Mouse (Mus musculus): ENCODE measurements at regions not wholly inside any gene's neighbourhood (a gene's known extent, or its start where the extent isn't known, plus 50 kb on each side); places are given as distances from the start of the nearest gene placed in this dataset.
"Not testable (repeated sequence)": the region's sequence is repeated elsewhere in the genome, so short reads cannot be mapped to it uniquely, and the experiment has no call there.

DNA sequence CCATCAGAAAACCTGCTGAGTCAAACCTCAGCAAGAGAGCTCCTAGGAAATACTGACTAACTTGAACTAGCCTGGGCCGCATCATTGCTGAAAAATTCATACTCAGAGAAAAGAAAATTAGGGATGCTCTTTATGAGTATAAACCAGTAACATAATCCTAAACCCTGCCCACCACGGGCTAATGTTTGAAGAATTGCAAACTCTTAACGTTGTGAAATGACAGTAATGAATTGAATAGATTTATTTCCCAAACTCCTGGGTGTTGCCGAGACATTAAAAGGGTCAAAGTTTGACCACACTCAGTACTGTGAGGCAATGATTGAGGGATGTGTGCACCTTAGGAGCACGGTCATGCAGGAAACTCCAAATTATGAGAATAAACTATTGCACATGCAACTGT is 125.3 kb downstream of the Gipc2 start:
- no peak for DNase-seq (ENCODE audit: low spot score in 2 of 2)

DNA sequence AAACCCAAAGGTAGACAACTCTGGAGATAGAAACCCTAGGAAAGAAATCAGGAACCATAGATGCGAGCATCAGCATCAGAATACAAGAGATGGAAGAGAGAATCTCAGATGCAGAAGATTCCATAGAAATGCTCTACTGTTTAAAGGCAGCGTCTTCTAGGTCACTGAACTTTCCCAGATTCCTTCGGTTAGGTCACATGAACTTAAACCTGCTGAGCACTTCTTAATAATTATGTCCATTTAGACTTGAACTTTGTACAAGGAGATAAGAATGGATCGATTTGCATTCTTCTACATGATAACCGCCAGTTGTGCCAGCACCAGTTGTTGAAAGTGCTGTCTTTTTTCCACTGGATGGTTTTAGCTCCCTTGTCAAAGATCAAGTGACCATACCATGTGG is 129.2 kb downstream of the Gipc2 start:
- not testable (repeated sequence) for DNase-seq (ENCODE audit: low spot score in 2 of 2)

DNA sequence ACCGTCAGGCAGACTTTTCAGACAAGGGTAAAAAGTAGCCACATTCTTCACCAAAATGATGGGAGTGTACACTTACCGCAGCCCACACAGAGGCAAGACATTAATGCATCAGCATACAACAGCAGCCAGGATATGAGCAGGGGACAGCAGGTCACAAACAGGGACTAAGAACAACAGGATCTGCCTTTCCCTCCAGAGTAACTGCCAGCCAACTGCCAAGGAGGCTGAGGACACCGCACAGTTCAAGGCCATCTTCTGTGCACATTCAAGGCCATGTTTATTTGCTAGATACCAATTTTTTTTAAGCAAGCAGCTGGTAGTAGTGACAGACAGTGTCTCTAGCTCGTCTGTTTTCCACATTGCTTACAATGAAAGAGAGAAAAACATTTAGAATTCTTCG is 130.6 kb downstream of the Gipc2 start:
- DNase-seq (ENCODE audit: low spot score in 2 of 2) = no peak

DNA sequence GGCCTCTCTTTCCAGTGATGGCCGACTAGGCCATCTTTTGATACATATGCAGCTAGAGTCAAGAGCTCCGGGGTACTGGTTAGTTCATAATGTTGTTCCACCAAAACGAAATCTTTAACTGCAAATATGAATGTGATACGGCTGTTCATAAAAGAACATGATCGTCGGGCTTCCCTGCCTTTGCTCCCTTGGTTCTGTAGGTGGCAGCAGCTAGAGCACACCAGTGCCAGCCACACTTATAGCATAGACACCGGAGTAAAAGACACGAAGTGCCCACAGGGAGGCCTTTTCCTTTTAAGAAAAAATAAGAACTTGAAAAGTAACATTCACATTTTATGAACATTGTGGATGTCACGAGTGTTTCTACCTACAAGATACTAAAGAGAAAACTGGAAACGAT is 131.3 kb downstream of the Gipc2 start:
- DNase-seq (ENCODE audit: low spot score in 2 of 2) = no peak

- no peak for DNase-seq (ENCODE audit: low spot score in 2 of 2)
These were observed 131.8 kb downstream of the Gipc2 start for GRCm38 (mm10) chr3:152034221-152034620.

GRCm38 (mm10) chr3:152032663-152033318 is 133.2 kb downstream of the Gipc2 start:
- DNase-seq (ENCODE audit: low spot score in 2 of 2) = no peak

DNA sequence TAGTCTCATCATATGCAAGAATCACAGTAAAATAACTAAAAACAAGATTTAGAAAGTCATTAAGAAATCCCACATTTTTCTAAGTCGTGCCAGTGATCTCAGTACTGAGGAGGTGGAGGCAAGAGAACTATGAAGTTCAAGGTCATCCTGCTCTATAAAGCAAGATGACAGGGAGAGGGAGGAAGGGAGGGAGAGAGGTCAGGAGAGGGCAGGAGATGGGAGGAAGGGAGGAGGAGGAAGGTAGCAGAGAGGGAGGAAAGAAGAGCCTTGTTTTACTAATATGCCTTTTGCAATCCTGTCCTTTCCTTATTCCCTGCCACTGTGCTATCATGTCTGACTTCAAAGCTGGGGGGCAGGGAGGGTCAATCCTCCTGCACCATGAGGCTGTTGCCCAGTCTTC is 137.3 kb downstream of the Gipc2 start:
- no peak for DNase-seq (ENCODE audit: low spot score in 2 of 2)

GRCm38 (mm10) chr3:152026034-152026433 is 140.0 kb downstream of the Gipc2 start:
- DNase-seq (ENCODE audit: low spot score in 2 of 2) = no peak

DNA sequence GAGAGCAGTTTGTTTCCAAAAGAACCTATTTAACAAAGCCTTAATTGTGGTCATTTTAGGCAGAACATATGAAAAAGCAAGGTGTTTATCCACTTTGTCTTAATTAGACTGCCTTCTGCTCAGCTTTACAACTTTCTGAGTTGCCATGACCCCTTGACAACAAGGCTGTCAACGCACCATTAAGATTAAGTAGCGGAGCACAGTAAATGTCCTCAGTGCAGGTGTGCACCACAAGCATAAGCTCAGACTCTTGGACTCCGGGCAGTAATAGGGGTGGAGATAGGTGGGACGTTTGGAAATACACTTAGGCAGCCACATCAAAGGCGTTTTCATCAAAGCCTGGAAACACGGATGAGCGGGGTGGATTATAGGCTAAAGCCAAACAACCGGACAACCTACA is 140.9 kb downstream of the Gipc2 start:
- no peak for DNase-seq (ENCODE audit: low spot score in 2 of 2)

DNA sequence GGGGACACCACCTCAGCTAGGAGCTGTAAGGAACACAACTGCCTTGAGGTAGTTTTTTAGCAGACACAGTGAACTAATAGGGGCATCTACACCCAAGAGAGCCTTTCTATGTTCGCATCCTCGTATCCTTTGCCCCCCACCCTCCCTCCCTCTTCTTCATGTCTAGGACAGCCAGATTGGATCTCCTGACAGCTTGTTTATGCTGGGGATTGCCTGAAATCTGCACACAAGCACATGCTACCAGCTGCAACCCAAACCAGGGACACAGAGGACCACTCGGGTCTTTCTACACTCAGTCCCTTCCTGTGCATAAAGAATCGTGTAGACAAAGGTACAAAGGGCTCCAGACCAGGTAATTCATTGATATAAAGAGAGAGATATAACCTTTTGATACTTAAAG is 159.3 kb downstream of the Gipc2 start:
- DNase-seq (ENCODE audit: low spot score in 2 of 2) = no peak

- no peak for DNase-seq (ENCODE audit: low spot score in 2 of 2)
These were observed 160.5 kb downstream of the Gipc2 start for GRCm38 (mm10) chr3:152005366-152006025.

- peak in 1 of 2 experiments; percentile 13 for DNase-seq (ENCODE audit: low spot score in 2 of 2)
These were observed 161.5 kb downstream of the Gipc2 start for GRCm38 (mm10) chr3:152004411-152004955.

GRCm38 (mm10) chr3:151997534-151998107 is 160.2 kb upstream of the Ptgfr start:
- no peak for DNase-seq (ENCODE audit: low spot score in 2 of 2)

- no peak for DNase-seq (ENCODE audit: low spot score in 2 of 2)
These were observed 159.7 kb upstream of the Ptgfr start for GRCm38 (mm10) chr3:151997111-151997510.

- DNase-seq (ENCODE audit: low spot score in 2 of 2) = no peak
These were observed 150.8 kb upstream of the Ptgfr start for GRCm38 (mm10) chr3:151988221-151988620.

DNA sequence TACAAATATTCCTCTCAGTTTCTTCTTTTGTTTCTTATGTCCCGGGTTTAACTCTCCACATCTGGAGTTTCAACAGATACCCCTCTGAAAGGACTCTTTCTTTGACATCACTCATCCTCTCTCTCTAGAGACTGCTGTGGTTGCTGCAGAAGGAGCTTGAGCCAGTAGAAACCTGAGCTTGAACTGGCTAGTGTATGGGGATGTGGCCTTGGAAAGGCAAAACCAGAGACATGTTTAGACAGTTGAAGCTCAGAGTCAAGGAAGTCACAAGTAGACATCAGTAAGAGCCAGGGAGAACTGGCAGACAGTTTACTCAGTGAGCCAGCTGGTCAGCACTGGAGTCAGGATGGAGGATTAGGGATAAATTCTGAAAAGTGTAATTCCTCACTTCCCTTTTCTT is 140.7 kb upstream of the Ptgfr start:
- DNase-seq (ENCODE audit: low spot score in 2 of 2) = no peak

DNA sequence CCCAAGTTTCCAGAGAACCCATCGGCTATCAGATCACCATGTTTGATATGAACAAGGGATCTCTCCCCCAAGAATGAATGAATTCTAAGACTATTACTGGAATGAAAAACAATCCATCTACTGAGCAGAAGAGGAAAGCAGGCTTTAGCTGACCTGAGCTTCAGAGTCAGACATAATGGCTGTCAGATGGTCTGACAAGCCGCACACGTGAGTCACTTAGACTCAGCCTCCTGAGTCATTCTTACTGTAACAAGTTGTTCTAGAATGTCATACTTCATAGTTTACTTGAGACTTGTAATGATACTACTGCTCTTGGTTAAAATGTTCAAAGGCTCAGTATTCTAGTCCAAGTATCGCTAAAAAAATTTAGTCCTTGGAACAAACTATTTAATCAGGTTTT is 140.2 kb upstream of the Ptgfr start:
- no peak for DNase-seq (ENCODE audit: low spot score in 2 of 2)

GRCm38 (mm10) chr3:151949865-151950264 is 112.4 kb upstream of the Ptgfr start:
- DNase-seq (ENCODE audit: low spot score in 2 of 2) = no peak

DNA sequence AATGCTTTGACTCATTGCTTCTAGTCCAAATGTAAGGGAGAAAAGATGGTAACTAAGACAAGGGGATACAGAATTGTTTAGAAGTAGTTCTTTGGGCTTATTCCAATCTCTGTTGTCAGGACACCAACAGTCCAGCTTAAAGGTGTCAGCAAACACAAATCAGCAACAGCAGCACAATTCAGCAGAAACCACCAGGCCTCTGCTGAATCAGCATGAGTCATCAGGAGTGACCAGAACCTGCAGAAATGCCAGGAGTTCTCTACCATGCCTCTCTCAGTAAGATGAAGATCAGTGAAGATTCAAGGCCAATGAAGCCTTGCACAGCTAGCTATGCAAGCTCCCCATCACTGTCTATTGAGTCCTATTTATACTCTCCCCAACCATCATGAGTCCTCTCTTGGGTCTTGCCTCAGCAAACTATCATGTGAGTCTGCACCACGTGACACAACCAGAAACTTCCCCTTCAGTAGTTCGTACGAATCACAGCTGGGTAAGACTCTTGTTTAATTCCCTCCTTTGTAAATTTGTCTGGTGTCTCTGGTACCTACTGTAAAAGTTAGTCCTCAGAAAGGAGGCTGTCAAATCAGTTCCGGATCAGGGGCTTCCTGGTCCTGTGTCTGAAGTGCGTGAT is 110.7 kb upstream of the Ptgfr start:
- no peak for DNase-seq (ENCODE audit: low spot score in 2 of 2)

DNA sequence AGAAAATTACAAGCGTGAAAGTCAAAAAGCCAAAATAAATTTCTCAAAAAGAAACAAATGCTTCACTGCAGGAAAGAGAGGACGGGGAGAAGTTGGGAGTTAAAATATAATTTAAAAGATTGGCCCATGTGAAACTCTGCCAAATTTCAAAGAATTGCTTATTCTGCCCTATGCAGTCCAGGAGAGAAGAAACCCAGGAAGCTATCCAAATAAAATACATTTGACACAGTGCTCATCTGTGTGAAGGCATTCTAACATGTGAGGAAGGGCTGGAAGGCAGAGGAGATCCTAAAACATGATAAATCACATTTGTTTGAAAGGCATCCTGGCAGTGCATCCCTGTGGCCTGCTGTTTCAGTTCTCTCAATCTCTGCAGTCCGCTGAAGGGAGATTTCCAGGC is 108.5 kb upstream of the Ptgfr start:
- DNase-seq (ENCODE audit: low spot score in 2 of 2) = no peak

- no peak for DNase-seq (ENCODE audit: low spot score in 2 of 2)
These were observed 106.1 kb upstream of the Ptgfr start for GRCm38 (mm10) chr3:151943542-151943941.

GRCm38 (mm10) chr3:151938472-151939029 is 101.1 kb upstream of the Ptgfr start:
- DNase-seq (ENCODE audit: low spot score in 2 of 2) = no peak
